Mouse (Mus musculus) lung, postnatal 0 days (tissue): ENCODE data around the gene Samd4b. TPM values are rescaled to one million over a fixed set of nuclear protein-coding genes. Genes with fewer than 3 reads are reported as not detected.

Experiments used
- ATAC-seq: fragments of 200-750 bp; cut with Nextera tagmentation; 2 replicates; pipeline ENCODE4 v1.8.0; 2017; ENCODE audit warnings: moderate library complexity
- DNase-seq: peaks from one replicate; pipeline ENCODE4 v3.0.0-alpha.2; 2016; ENCODE audit warnings: low spot score
- H3K27ac ChIP-seq: fragments of 300-500 bp; sonication (generic); 2 replicates; pipeline ENCODE4 v1.5.1; 2014; ENCODE audit warnings: antibody characterized with exemption, mild to moderate bottlenecking, low read length, mixed read lengths
- H3K27me3 ChIP-seq: fragments of 300-500 bp; sonication (generic); replicated peaks from 2 replicates; pipeline ENCODE4 v1.6.1; 2014; ENCODE audit warnings: low read length, mixed read lengths; ENCODE audit not compliant: insufficient read depth
- H3K36me3 ChIP-seq: fragments of 300-500 bp; sonication (generic); 2 replicates; pipeline ENCODE4 v1.6.1; 2014; ENCODE audit warnings: low read length, mixed read lengths; ENCODE audit not compliant: insufficient read depth
- H3K4me1 ChIP-seq: fragments of 300-500 bp; sonication (generic); 2 replicates; pipeline ENCODE4 v1.6.1; 2014; ENCODE audit warnings: antibody characterized with exemption, low read depth, low read length, mixed read lengths; ENCODE audit not compliant: insufficient read depth
- H3K4me2 ChIP-seq: fragments of 300-500 bp; sonication (generic); replicated peaks from 2 replicates; pipeline ENCODE4 v1.6.1; 2014; ENCODE audit warnings: low read depth, mild to moderate bottlenecking, low read length, moderate library complexity, mixed read lengths
- H3K4me3 ChIP-seq: fragments of 300-500 bp; sonication (generic); 2 replicates; pipeline ENCODE4 v1.5.1; 2014; ENCODE audit warnings: low read depth, low read length
- H3K9ac ChIP-seq: fragments of 300-500 bp; sonication (generic); replicated peaks from 2 replicates; pipeline ENCODE4 v1.6.1; 2014; ENCODE audit warnings: low read depth, mild to moderate bottlenecking
- H3K9me3 ChIP-seq: fragments of 300-500 bp; sonication (generic); 2 replicates; pipeline ENCODE4 v1.6.1; 2016; ENCODE audit warnings: low read length, mixed read lengths
- CTCF ChIP-seq: IDR thresholded peaks from 2 replicates; pipeline ENCODE4 v1.5.1; 2016; ENCODE audit warnings: antibody characterized with exemption, mild to moderate bottlenecking
- EP300 ChIP-seq: IDR thresholded peaks from 2 replicates; pipeline ENCODE4 v1.6.1; 2016; ENCODE audit warnings: antibody characterized with exemption, mild to moderate bottlenecking, control low read depth
- WGBS: fragments of 180-500 bp; shearing (Covaris S2); extraction: QIAGEN DNeasy Blood & Tissue Kit; methylation state at CpG from one replicate; pipeline ENCODE4 v1.1.7; 2014; 5-methylcytosine and 5-hydroxymethylcytosine counted together
- polyA plus RNA-seq: library from polyadenylated mRNA; unstranded; fragments of >200 nt; fragmentation: Nextera tagmentation; extraction: Ambion mirVana; gene quantifications from 2 replicates; pipeline ENCODE4 v1.2.1, GENCODE M21; 2015

Samd4b gene
- polyA plus RNA-seq, 1 experiment from 2014 or later, result 13.4 TPM

DNA sequence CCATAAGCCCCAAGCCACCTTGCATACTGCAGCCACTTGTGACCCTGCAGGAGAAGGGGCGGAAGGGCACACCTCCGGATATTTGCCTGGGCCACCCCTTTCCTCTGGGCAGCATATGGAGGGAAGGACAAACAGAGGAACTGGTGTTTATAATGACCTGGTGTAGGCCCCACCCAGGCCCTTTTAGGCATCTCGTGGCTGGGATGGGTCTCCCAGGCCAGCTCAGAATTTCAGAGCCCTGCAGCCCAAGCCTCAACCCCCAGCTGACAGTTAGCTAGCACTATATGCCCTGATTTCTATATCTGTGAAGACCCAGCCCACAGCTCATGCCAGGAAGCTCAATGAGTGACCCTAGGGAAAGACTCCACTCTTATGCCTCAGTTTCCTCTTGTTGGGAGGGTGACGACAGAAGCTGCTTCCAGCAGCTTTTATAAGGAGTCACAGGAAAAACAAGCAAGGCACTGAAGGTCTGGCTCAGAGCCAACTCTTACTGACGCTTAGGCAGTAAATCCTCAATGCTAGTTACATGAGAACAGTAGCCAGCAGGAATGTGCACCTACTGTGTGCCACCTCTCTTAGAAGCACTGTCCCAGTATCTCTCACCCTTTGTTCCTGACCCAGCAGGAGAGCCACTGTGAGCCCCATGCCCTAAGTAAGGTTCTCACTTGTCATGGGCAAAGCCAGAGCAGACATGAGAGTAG, 26.8 kb downstream of the Samd4b start:
- H3K9ac ChIP-seq, result no peak overlapping the region
- peaks cover 13% of the 10 kb centered on the region for H3K36me3 ChIP-seq
- WGBS, result 11% methylated on average over 5 of the region's 5 CpGs
- peaks cover 58% of the 10 kb centered on the region for H3K4me1 ChIP-seq
- peak; percentile 73 for ATAC-seq
- TF ChIP-seq CTCF, result no peak
- peak; percentile 93 for TF ChIP-seq EP300
- peak; percentile 77 for DNase-seq
- no peaks in the 10 kb centered on the region for H3K9me3 ChIP-seq
- H3K4me2 ChIP-seq, result peak overlapping the region; percentile 36
- H3K27ac ChIP-seq, result peak overlapping the region; percentile 93
- no peak overlapping the region for H3K4me3 ChIP-seq
- no peaks in the 10 kb centered on the region for H3K27me3 ChIP-seq

DNA sequence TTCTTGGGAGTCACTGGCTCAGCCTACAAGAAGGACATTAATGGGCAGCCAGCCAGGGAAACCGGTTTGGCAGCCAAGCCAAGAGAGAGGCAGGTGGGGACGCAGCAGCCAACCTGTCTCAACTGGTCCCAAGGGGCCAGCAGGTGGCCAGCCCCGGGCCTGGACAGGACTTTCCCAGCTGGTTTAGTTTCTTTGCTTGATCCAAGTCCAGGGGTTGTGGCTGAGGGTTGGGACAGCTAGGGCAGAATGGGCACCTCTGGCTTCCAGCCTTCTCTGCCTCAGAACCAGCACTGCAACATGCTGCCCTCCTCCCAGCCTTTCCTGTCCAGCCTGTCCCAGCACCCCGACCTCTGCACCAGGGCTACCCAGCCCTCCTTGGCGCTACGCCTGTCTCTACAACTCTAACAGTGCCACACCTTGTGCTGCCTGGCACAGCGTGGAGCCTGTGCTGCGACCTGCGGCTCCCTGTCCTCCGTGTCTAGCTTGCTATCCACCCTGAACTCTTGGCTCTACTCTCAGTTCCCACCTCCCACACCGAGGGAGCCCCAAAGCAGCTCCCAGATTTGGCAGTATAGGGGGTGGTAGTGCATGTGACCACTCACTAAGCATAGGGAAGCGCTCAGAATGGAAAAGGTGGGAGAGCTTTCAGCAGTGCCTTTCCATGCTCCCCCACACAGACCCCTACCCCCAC, 27.5 kb downstream of the Samd4b start:
- no peak overlapping the region for H3K9ac ChIP-seq
- H3K4me1 ChIP-seq, result peaks cover 58% of the 10 kb centered on the region
- no peaks in the 10 kb centered on the region for H3K9me3 ChIP-seq

DNA sequence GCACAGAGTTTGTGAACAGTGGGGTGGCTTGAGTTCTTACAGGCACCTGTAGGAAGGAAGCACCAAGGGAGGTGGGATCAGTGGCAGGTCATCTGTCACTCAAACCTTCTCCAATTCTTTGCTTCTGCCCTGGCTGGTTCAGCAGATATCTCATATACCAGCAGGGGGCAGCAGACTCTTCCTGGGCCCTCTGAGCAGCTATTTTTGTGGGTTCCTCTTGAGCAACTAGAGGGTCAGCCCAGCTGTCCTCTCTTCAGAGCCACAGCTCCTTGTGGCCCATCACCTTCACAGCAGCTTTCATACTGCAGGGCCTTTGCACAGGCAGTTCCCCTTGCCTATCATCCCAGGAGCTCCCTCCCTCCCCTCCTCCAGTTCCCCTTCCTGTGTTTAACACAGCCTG, 29.7 kb downstream of the Samd4b start:
- H3K27ac ChIP-seq, result no peak overlapping the region

More for the DNA sequence above, 27.5 kb downstream of the Samd4b start:
- peak overlapping the region; percentile 36 for H3K4me2 ChIP-seq
- no peak overlapping the region for H3K4me3 ChIP-seq
- peak; percentile 91 for DNase-seq
- H3K36me3 ChIP-seq, result peaks cover 20% of the 10 kb centered on the region
- no peaks in the 10 kb centered on the region for H3K27me3 ChIP-seq
- peak overlapping the region; percentile 93 for H3K27ac ChIP-seq
- 32% methylated on average over 12 of the region's 12 CpGs for WGBS
- TF ChIP-seq EP300 (no peak), CTCF (peak; percentile 45)
- ATAC-seq, result peak; percentile 92

DNA sequence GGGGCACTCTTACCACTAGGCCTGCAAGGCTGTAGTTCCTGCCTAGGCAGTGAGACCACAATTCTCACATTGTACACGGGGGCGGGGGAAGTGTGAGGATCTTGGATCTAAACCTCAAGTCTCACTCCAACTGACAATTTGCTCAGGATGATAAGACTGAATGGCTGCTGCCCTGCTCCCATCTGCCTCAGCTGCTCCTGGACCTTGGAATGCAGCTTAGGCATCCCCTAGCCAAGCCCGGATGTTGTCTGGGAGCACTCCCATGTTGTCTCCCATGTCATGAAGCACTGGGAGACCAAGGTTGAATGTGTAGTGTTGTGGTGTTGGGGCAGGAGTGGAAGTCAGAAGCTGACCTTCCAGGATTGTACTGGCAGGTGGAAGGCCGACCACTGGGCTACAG, 30.4 kb downstream of the Samd4b start:
- Histone ChIP-seq H3K27ac (no peak overlapping the region), H3K9ac (no peak overlapping the region), H3K4me2 (no peak overlapping the region), H3K4me1 (peaks cover 34% of the 10 kb centered on the region), H3K9me3 (no peaks in the 10 kb centered on the region), H3K36me3 (peaks cover 44% of the 10 kb centered on the region), H3K27me3 (no peaks in the 10 kb centered on the region), H3K4me3 (no peak overlapping the region)
- DNase-seq (no peak), ATAC-seq (no peak)
- TF ChIP-seq EP300 (no peak), CTCF (no peak)
- WGBS, result 82% methylated on average over 4 of the region's 4 CpGs

More for the DNA sequence above, 29.7 kb downstream of the Samd4b start:
- H3K9me3 ChIP-seq, result no peaks in the 10 kb centered on the region
- DNase-seq, result peak; percentile 86
- TF ChIP-seq EP300, result no peak
- peak; percentile 87 for TF ChIP-seq CTCF
- no peak overlapping the region for H3K9ac ChIP-seq
- H3K4me1 ChIP-seq, result peaks cover 41% of the 10 kb centered on the region
- peaks cover 39% of the 10 kb centered on the region for H3K36me3 ChIP-seq
- no peak for ATAC-seq
- no peak overlapping the region for H3K4me2 ChIP-seq
- no peaks in the 10 kb centered on the region for H3K27me3 ChIP-seq
- no peak overlapping the region for H3K4me3 ChIP-seq

DNA sequence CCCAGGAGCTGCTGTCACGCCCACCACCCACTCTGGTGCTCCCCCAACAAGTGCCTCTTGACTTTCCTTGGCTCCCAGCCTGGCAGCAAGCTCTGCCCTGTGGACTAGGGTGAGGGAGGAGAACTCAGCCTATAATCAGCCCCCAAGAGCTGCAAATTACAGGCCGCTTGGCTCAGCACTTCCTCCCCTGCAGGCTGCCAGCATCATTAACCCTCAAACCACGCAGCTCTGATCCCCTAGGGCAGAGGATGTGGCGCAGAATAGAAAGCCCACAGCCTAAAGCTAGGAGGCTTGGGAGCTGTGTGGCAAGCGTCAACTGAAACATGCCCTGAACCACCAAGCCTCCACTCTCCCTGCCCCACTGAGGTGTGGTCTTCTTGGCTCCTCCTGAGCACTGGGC, 32.5 kb downstream of the Samd4b start:
- Histone ChIP-seq H3K9me3 (no peaks in the 10 kb centered on the region), H3K4me3 (no peak overlapping the region), H3K4me2 (no peak overlapping the region), H3K36me3 (peaks cover 49% of the 10 kb centered on the region), H3K27ac (no peak overlapping the region), H3K4me1 (peaks cover 18% of the 10 kb centered on the region; the same call in 1 of the 2 replicates), H3K27me3 (no peaks in the 10 kb centered on the region), H3K9ac (no peak overlapping the region)
- 74% methylated on average over 5 of the region's 5 CpGs for WGBS
- no peak for TF ChIP-seq EP300
- no peak for TF ChIP-seq CTCF
- no peak for ATAC-seq
- no peak for DNase-seq

DNA sequence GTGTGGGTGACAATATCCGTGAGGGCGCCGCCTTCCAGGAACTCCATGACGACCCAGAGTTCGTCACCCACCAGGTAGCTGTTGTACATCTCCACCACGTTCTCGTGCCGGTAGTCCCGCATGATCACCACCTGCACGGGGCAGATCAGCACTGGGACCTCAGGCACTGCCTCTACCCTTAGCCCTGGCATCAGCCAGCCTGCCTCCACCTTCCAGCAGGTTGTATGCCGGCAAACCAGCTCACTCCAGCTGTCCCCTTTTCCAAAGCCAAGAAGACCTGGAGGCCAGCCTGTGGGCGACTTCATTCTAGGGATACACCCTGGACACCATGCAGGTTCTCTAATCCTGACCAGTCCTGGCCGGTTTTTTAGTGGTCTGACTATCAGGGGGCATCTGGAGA, 35.0 kb downstream of the Samd4b start:
- H3K27me3 ChIP-seq, result no peaks in the 10 kb centered on the region
- H3K4me3 ChIP-seq, result no peak overlapping the region
- no peak overlapping the region for H3K27ac ChIP-seq
- no peaks in the 10 kb centered on the region for H3K9me3 ChIP-seq
- H3K36me3 ChIP-seq, result peaks cover 55% of the 10 kb centered on the region
- H3K4me1 ChIP-seq, result no peaks in the 10 kb centered on the region
- no peak overlapping the region for H3K4me2 ChIP-seq
- WGBS, result 94% methylated on average over 13 of the region's 13 CpGs
- ATAC-seq (no peak), DNase-seq (no peak)
- no peak for TF ChIP-seq CTCF
- TF ChIP-seq EP300, result no peak
- H3K9ac ChIP-seq, result no peak overlapping the region
